Mouse (Mus musculus) right cerebral cortex, adult 18-20 months (tissue): ENCODE data around the gene Fhl4.
A peak's percentile ranks its signal among the peaks of the same experiment; 100 is the strongest.

ENCODE experiments used
- DNase-seq: peaks from one replicate; pipeline ENCODE4 v3.0.0; 2022; ENCODE audit warnings: mixed read lengths

Fhl4 gene

DNA sequence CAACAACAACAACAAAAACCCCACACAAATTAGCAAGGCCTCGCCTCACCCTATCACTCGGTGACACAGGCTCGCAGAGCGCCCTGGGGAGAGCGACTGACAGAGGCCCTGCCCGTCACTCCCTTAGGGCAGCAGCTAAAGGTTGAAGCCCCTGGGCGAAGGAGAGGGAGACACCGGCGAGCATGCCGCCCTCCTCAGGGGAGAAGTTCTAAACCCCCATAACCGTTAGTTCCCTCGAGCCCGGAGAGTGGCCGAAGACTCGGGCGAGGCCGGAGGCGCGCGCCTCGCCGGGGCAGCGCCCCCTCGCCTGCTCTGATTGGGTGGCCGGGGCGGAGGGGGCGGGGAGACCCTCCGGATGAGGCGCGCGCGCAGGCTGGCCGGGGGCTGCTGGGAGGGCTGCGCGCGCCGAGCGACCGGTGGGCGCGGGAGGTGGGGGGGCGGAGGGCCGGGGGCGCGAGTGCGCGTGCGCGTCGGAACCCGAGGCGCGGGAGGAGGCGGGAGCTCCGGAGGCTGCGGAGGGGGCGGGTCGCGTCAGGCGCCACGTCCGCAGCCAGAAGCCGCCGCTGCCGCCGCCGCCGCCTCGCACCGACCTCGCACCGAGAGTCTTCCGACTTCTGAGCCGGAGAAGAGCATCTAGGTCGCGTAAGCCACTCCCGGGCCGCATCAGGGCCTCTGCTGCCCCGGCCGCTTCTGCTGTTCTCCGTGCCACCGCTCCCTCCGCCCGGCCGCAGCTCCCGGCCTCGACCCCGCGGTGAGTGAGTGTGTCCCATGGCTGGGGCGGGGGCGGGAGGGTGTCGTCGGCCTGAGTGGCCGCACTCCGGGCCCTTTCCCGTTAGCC, at the start of gene Fhl4, which contains the start of gene Tmem263:
TSS of gene Fhl4 (minus strand) at position 249 of the 838 bp plus-strand sequence.
TSS of gene Tmem263 (plus strand) at position 381 of the 838 bp plus-strand sequence.
- DNase-seq = peak; percentile 71

DNA sequence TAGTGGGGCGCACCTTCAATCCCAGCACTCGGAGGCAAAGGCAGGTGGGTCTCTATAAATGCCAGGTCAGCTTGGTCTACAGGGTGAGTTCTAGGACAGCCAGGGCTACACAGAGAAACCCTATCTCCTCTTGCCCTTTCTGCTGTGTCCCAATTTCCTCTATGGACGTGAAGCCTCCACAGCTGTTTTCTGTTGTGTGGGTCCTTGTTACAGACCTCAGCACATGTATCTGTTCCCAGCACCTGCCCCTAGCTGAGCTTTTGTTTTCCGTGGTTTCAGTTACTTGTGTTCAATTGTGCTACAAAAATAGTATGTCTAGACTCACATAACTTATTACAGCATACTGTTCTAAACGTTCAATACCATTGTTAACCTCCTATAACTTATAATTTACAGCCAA, 46.9 kb upstream of the Fhl4 start:
- no peak for DNase-seq

DNA sequence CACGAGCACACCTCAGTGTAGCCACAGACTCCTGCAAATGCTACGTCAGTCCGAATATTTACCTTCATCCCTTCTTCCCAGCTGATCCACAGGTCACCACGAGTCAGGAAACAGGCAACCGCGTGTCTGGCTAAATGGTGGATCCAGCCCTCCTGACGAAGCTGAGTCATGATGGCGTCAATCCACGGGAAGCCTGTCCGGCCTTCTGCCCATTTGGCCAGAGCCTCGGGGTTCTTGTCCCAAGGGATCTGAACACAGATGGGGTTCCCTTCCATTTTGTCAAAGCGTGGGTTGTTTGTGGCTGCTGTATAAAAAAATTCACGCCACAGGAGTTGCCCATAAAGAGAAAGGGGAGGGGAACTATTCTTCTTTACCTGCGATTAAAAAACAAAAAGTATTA, 44.0 kb upstream of the Fhl4 start:
- no peak for DNase-seq

DNA sequence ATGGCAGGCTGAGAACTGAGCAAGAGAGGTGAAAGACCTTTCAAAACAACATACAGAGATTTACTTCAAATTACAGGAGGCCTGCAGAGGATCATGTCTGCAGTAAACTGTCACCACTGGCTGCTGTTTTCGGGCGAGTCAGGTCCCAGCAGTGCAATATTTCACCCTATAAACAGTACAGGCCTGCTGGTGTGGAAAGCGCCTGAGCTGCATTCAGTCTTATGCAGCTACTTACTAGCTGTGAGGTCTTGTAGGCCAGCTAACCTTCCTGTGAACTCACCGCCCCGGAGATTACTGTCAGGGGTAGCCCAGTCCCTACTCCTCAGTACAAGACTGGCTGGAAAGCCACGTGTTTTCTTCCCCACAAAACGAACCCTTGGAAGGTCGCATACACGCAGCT, 39.2 kb upstream of the Fhl4 start:
- no peak for DNase-seq

DNA sequence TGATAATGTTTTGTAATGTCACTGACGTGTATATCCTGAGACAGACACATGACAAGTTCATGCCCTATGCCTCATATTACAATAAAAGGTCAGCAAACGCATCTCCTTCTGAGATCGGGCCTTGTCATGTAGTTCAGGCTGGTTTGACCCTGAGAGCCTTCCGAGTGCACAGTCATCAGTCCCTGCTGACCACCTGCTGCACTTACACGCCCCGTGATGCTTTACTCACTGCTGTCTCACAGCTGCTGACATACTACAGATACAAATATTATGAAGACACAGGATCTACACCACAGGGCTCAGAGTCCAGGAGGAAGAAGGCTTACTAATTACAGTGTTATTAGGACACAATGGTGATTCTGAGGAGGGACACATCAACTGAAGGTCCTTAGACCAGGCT, 34.3 kb upstream of the Fhl4 start:
- DNase-seq = no peak

DNA sequence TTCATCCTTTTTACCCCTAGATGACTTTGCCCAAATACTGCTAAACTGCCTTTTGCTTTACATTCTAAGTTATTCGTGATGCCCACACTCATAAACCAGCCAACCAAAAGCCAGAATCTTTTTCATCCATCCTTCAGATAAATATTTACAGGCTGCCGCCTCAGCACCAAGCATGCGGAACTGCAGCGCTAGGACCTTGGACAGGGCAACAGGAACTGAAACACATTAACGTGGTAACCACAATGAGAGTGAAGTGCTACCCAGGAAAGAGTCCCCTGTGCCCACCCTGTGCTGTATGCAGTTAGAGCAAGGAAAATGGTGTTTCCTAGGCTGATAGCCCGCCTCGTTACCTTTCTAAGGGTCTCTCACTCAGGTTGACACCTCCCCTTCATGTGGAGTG, 26.2 kb upstream of the Fhl4 start:
- DNase-seq = no peak

DNA sequence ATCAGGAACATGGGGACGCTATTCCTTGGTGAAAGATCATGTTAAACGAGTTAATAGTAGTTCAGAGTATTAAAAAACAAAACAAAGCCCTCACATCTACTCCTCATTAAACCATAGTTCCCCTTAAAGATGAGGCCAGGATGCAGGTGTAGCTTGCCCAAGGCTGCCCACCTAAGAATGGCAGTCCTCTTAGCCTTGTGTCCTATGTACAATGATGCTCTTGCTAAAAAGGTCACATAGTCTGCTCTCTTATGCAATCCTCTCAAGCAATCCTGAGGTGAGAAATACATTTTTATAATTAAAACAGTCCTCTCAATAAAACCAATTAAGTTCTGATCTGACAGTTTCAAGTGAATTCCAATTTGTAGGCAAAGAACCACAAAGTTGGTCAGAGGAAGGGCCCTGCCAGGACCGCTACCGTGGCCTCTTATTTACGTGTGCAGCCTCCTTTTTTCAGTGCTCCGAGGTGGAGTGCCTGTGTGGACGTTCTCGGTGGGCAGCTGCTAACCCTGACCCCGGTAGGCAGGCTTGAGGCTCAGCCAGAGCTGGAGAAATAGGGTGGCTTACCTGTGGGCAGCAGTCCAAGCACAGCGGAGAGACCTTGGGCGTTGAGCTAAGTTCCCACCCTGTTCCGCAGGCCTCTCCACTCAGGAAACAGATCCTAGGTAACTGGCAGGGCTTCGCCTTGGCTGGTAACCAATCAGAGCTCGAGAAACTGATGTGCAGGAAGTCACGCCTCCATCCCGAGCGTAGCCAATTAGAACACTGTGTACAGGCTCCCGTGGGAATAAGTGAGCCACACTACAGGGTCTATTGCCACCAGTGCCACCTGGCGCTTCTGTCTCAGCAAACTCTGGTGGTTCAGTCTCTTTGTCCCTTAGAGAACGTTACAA, 25.3 kb upstream of the Fhl4 start, which contains the start of gene Mterf2:
TSS of gene Mterf2 (minus strand) at position 633 of the 893 bp plus-strand sequence.
- DNase-seq = peak; percentile 98

DNA sequence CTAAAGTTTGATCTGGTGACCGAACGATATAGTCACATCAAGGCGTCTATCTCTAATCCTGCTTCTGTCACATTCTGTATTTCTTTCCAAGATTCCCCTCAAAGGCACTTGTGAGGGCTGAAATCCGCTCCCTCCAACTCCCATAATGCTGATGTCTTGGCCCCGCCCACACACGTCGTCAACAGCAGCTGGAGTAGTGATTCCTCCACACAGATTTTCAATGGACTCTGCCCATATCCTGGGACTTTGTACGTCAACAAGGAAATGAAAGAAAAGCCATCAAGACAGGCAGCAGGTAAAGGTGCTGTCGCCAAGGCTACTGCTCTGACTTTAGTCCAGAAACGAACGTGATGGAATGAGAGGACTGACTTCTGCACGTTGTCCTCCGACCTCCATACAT, 22.9 kb upstream of the Fhl4 start:
- DNase-seq = no peak

DNA sequence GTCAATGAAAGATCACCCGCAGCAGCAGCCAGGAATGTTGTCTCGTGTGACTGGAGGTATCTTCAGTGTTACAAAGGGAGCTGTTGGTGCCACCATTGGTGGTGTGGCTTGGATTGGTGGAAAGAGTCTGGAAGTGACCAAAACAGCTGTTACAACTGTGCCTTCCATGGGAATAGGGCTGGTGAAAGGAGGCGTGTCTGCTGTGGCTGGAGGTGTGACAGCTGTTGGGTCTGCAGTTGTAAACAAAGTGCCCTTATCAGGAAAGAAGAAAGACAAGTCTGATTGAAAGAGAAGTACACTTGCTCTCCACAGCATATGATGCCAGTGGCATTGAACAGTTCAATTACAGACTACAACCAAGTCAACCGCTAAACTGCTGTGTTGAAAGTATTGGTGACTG, 12.1 kb upstream of the Fhl4 start:
- no peak for DNase-seq

DNA sequence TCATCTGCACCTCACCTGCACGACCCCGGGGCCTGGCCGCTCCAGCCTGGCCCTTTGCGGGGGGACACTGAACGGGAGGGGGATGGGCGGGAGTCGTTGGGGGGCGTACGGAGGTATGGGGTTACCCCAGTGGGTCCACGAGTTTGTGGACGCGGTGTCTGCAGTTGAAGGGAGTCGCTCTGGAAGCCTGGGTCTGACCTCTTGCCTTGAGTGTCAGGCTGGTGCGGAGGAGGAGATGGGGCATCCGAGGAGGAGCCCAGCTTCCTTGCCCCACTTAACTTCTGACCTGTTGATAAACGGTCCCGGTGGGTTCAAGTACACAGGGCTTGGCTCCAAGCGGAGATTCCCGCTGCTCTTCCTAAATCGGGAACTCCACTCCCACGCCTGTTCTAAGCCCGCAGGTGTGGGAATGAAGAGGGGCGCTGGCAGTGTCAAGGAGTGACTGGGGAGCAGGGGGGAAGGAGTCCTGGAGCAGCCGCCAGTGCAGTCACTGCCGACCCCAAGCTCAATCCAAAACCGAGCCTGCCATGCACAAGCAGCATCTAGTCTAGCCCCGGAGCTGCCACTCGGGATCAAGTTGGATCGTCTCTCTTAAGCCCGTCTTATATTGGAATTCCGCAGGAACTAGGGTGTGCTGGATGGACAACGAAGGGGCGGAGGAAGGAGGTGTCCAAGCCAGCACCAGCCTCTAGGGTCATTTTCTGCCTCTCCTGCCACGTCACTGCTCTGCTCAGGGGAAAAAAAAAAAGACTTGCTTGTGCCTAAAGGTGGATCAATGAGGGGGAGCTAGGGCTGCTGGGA, 990 bp upstream of the Fhl4 start:
- peak; percentile 38 for DNase-seq

DNA sequence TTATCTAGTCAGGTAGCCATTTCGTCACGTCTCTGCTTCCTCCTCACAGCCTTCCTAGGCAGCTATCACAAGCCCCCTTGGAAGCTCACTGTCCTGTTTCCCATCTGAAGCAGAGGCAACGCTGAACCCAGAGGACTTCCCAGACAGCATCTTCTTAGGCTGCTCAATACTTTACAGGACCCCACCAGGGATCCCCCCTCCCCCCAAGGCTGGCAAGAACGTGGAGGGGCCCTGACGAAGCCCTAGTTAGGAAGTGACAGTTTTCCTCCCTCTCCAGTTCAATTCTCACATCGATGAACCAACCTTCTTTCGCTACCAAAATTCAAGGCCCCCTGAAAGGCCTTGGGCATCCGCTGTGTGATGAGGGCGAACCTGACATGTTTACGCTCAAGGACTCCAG, 454 bp downstream of the Fhl4 start:
- no peak for DNase-seq

DNA sequence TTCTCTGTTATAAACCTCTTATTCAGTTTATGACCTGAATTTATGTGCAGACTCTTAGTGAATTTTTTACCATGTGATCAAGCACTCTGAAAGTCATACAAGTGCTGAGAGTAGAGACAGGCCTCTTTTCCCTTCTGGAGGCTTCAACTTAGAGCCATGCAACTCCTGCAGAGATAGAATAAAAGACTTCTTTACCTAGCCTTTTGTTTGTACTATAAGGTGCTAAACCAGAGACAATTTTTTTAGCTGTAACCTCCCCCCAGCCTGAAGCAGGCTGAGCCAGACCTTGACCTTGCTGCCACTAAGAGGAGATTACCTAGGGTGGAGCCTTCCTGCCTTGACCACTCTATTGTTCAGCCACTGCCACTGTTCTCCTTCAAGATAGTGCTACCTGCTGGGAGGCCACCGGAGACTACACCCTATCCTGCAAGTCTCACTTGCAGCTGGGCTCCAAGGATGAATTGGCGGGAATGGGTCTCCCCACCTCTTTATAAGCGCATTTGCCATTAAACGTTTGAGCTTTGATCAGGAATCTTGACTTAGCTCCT, 30.6 kb downstream of the Fhl4 start:
- no peak for DNase-seq

DNA sequence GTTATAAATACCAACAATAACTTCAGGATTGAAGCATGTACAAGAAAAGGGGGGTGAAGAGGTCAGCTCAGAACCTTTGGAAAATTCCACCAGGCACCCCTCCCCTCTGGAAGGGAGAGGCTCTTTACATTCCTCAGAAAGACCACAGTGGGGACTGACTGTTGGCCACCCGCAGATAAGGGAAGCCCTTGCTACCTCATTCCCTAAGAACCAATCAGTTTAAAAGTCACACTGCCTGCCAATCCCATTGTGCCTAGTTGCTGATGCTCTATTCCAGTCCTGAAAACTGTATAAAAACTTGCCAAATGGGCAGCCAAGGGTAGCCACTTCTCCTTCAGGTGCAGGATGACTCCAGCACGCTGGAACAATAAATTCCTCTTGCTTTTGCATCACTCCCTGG, 47.4 kb downstream of the Fhl4 start:
- no peak for DNase-seq

DNA sequence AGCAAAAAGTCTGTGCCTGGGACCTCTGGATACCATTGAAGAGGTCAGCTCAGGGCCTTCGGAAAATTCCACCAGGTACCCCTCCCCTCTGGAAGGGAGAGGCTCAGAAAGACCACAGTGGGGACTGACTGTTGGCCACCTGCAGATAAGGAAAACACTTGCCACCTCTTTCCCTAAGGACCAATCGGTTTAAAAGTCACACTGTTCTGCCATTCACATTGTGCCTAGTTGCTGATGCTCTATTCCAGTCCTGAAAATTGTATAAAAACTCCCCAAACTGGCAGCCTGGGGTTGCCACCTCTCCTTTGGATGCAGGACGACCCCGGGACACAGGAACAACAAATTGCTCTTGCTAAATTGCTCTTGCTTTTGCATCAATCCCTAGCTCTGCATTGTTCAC, 49.8 kb downstream of the Fhl4 start:
- DNase-seq = no peak

DNA sequence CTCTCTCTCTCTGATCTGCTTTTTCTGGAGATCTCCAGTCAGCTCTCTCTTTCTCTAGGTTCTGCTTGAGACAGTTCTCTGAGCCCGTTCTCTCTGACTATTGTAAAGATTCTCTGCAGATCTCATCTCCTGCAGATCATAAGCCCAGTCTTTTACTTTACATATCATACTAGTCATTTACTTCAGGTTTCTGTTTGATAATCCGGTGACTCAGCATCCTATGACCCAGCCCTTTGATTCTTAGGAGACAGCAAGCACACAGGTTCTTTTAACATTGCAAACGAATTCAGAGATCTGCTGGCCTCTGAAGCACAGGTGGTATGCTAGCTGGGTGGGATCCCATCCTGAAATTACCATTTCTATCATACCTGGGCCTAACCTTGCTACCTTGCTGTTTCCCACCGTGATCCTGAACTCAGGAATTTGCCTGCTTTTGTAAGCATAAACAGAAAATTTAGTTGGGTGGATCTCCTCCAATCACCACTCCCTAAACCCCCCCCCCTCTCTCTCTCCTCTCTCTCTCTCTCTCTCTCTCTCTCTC, 51.6 kb downstream of the Fhl4 start:
- no peak for DNase-seq

DNA sequence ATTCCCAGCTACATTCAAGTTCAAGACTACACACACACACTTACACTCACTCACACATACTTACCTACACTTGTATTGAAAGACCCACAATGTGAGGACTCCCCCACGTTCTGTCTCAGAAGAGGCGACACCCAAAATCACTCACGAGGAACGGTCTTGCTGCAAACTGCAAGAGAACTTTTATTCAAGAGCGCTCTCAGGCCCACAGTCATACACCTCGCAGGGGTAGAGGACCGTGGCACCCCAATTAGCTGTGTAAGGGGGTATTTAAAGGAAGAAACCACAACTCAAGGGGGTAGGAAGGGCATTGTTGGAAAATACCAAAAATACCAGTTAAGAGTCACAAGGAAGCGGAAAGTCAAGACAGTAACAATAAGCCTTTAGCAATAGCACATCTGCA, 54.3 kb downstream of the Fhl4 start:
- DNase-seq = no peak

DNA sequence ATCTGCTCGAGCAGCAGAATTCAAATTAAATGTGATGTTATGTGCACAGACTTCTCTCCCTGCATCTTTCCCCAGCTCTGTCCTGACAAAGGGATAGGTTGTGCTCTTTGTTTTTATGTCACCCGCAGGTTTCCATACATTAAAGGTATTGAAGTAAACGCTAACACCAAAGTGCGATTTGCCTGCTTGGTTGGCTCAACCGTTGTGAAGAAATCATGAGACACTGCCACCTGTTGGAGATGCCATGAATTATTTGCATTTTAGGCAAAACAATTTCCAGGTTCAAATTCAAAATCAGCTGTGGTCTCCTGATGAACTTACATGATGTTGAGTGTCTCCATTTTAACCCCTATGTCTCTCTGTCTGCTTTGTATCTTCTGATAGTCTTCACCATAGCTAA, 55.7 kb downstream of the Fhl4 start:
- DNase-seq = no peak
